Mouse (Mus musculus) testis, adult 2 months (tissue): ENCODE measurements at regions not wholly inside any gene's neighbourhood (a gene's known extent, or its start where the extent isn't known, plus 50 kb on each side); places are given as distances from the start of the nearest gene placed in this dataset.

Experiments used
- CTCF ChIP-seq: fragments of 200-500 bp; IDR thresholded peaks from 2 replicates; pipeline ENCODE4 v1.5.1; 2012; ENCODE audit warnings: low read depth, mild to moderate bottlenecking, inconsistent platforms, low read length, moderate library complexity; ENCODE audit not compliant: control insufficient read depth, insufficient read depth, insufficient replicate concordance
- POLR2A ChIP-seq: fragments of 200-500 bp; IDR thresholded peaks from 2 replicates; pipeline ENCODE4 v1.6.1; 2012; ENCODE audit warnings: low read depth, mild to moderate bottlenecking, inconsistent platforms, low read length, moderate library complexity; ENCODE audit not compliant: control insufficient read depth

DNA sequence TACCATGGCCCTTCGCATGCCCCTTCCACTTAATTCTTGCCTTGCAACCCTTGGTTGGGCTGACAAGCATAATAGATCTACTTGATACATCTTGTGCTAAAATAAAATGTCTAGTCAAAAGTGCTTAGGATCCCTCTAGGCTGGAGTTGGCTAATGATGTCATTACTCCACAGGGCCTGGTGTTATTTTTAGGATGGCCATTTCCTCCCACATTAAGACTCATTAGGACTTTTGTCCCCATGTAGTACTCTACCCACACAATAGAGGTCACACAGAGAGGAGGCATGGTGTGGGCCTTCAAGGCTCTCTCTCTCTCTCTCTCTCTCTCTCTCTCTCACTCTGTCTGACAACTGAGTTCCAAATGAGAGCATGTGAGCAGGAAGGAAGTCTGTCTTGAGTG, 60.4 kb upstream of the Cadm1 start:
- TF ChIP-seq POLR2A: no peak
- TF ChIP-seq CTCF: no peak
